Mouse (Mus musculus) neural tube, embryonic 13.5 days (tissue): ENCODE results near the gene Marc2. TPM values are rescaled to one million over a fixed set of nuclear protein-coding genes. Genes with fewer than 3 reads are reported as not detected.

Experiments used
- ATAC-seq: fragments of 200-750 bp; cut with Nextera tagmentation; 2 replicates; pipeline ENCODE4 v1.8.0; 2017; ENCODE audit warnings: low read depth, mild to moderate bottlenecking, moderate TSS enrichment, moderate library complexity
- H3K27ac ChIP-seq: fragments of 300-500 bp; sonication (generic); replicated peaks from 2 replicates; pipeline ENCODE4 v1.5.1; 2015; ENCODE audit warnings: moderate library complexity, mild to moderate bottlenecking, inconsistent platforms
- H3K27me3 ChIP-seq: fragments of 300-500 bp; sonication (generic); 2 replicates; pipeline ENCODE4 v1.6.1; 2015; ENCODE audit warnings: mild to moderate bottlenecking, inconsistent platforms
- H3K36me3 ChIP-seq: fragments of 300-500 bp; sonication (generic); 2 replicates; pipeline ENCODE4 v1.6.1; 2015; ENCODE audit warnings: mild to moderate bottlenecking, inconsistent platforms
- H3K4me1 ChIP-seq: fragments of 300-500 bp; sonication (generic); replicated peaks from 2 replicates; pipeline ENCODE4 v1.6.1; 2015; ENCODE audit warnings: inconsistent platforms
- H3K4me2 ChIP-seq: fragments of 300-500 bp; sonication (generic); 2 replicates; pipeline ENCODE4 v1.6.1; 2015; ENCODE audit warnings: inconsistent platforms, mild to moderate bottlenecking, moderate library complexity
- H3K4me3 ChIP-seq: fragments of 300-500 bp; sonication (generic); 2 replicates; pipeline ENCODE4 v1.5.1; 2015; ENCODE audit warnings: mild to moderate bottlenecking, inconsistent platforms
- H3K9ac ChIP-seq: fragments of 300-500 bp; sonication (generic); 2 replicates; pipeline ENCODE4 v1.6.1; 2015; ENCODE audit warnings: moderate library complexity, mild to moderate bottlenecking, inconsistent platforms
- H3K9me3 ChIP-seq: fragments of 300-500 bp; sonication (generic); 2 replicates; pipeline ENCODE4 v1.6.1; 2016; ENCODE audit warnings: inconsistent platforms
- WGBS: fragments of 180-500 bp; shearing (Covaris S2); methylation state at CpG from one replicate; pipeline ENCODE4 v1.1.7; 2015; 5-methylcytosine and 5-hydroxymethylcytosine counted together
- polyA plus RNA-seq: library from polyadenylated mRNA; unstranded; fragments of >200 nt; fragmentation: Nextera tagmentation; extraction: Ambion mirVana; gene quantifications from 2 replicates; pipeline ENCODE4 v1.2.1, GENCODE M21; 2015

The Marc2 gene
- polyA plus RNA-seq, 1 experiment from 2014 or later: 116 TPM

- 23% methylated on average over 11 of the region's 11 CpGs for WGBS
- Histone ChIP-seq H3K4me2 (peak overlapping the region; percentile 43), H3K36me3 (peaks cover 9% of the 10 kb centered on the region), H3K4me1 (peaks cover 39% of the 10 kb centered on the region), H3K27ac (no peak overlapping the region), H3K4me3 (no peak overlapping the region), H3K9ac (no peak overlapping the region; the same call in 1 of the 2 replicates), H3K9me3 (no peaks in the 10 kb centered on the region), H3K27me3 (no peaks in the 10 kb centered on the region)
- peak; percentile 28; the same call in 1 of the 2 replicates for ATAC-seq
Observed at GRCm38 (mm10) chr1:184825093-184825492, 21.2 kb downstream of the Marc2 start.

GRCm38 (mm10) chr1:184824439-184824851 lies 21.8 kb downstream of the Marc2 start:
- no peak overlapping the region for H3K4me3 ChIP-seq
- no peaks in the 10 kb centered on the region for H3K27me3 ChIP-seq
- H3K4me2 ChIP-seq: peak overlapping the region; percentile 43
- 5% methylated on average over 12 of the region's 12 CpGs for WGBS
- peaks cover 39% of the 10 kb centered on the region for H3K4me1 ChIP-seq
- H3K9ac ChIP-seq: peak overlapping the region; percentile 8; the same call in 1 of the 2 replicates
- H3K36me3 ChIP-seq: peaks cover 12% of the 10 kb centered on the region; the same call in 1 of the 2 replicates
- H3K27ac ChIP-seq: 0 out of 2 replicates have a peak overlapping the region, but pooled peaks have one; percentile 9
- ATAC-seq: peak; percentile 75
- H3K9me3 ChIP-seq: no peaks in the 10 kb centered on the region

GRCm38 (mm10) chr1:184822678-184823077 lies 23.6 kb downstream of the Marc2 start:
- H3K27ac ChIP-seq: 0 out of 2 replicates have a peak overlapping the region, but pooled peaks have one; percentile 28
- peaks cover 29% of the 10 kb centered on the region for H3K36me3 ChIP-seq
- peak overlapping the region; percentile 7; the same call in 1 of the 2 replicates for H3K4me3 ChIP-seq
- H3K9me3 ChIP-seq: no peaks in the 10 kb centered on the region
- 15% methylated on average over 11 of the region's 11 CpGs for WGBS
- ATAC-seq: peak; percentile 51; the same call in 1 of the 2 replicates
- H3K27me3 ChIP-seq: no peaks in the 10 kb centered on the region
- H3K4me2 ChIP-seq: peak overlapping the region; percentile 44
- no peak overlapping the region for H3K9ac ChIP-seq
- H3K4me1 ChIP-seq: peaks cover 39% of the 10 kb centered on the region

- WGBS: 83% methylated on average over 6 of the region's 6 CpGs
- ATAC-seq: no peak
- no peak overlapping the region for H3K9ac ChIP-seq
- H3K36me3 ChIP-seq: peaks cover 48% of the 10 kb centered on the region
- H3K27me3 ChIP-seq: no peaks in the 10 kb centered on the region
- H3K4me3 ChIP-seq: no peak overlapping the region
- no peaks in the 10 kb centered on the region for H3K9me3 ChIP-seq
- no peak overlapping the region for H3K27ac ChIP-seq
- H3K4me1 ChIP-seq: peaks cover 7% of the 10 kb centered on the region; the same call in 1 of the 2 replicates
- no peak overlapping the region for H3K4me2 ChIP-seq
Observed at GRCm38 (mm10) chr1:184817768-184818167, 28.5 kb downstream of the Marc2 start.

DNA sequence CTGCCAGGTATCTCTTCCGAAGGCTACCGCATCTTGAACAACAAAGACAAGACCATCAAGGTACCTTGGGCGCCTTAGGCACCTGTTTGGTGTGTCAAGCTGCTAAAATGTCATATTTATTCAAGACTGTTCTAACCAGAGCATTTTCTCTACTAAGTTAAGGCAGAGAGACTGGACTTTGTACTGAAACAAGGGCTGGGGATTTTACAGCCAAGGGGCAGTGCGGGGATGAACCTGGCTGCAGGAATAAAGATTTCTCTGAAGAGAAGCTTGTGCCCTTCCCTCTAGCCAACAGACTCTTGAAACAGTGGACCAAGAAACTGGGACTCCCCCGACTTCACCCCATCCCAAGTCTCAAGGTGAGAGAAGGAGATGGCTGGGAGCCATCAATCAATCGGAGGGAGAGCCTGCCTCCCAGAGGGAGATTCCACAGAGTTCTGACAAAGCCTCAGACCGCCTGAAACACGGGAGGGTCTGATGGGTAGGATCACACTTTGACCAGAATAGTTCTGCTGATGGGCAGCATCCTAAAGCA lies 34.5 kb downstream of the Marc2 start:
- no peak for ATAC-seq
- H3K4me2 ChIP-seq: no peak overlapping the region
- 74% methylated on average over 8 of the region's 8 CpGs for WGBS
- peaks cover 31% of the 10 kb centered on the region for H3K27me3 ChIP-seq
- H3K9ac ChIP-seq: no peak overlapping the region
- H3K4me1 ChIP-seq: peaks cover 10% of the 10 kb centered on the region
- no peak overlapping the region for H3K27ac ChIP-seq
- H3K4me3 ChIP-seq: no peak overlapping the region
- peaks cover 15% of the 10 kb centered on the region for H3K36me3 ChIP-seq
- H3K9me3 ChIP-seq: no peaks in the 10 kb centered on the region

GRCm38 (mm10) chr1:184810780-184811575 lies 35.3 kb downstream of the Marc2 start, which contains the start of gene Marc1:
Gene Marc1 (minus strand): TSS chr1:184811313.
- peak within 1 kb of the TSS; percentile 67 for H3K4me2 ChIP-seq
- H3K27ac ChIP-seq: no peak within 1 kb of the TSS
- no peaks in the 10 kb centered on the region for H3K9me3 ChIP-seq
- peak within 1 kb of the TSS; percentile 61 for H3K9ac ChIP-seq
- peaks cover 10% of the 10 kb centered on the region for H3K4me1 ChIP-seq
- H3K36me3 ChIP-seq: peaks cover 11% of the 10 kb centered on the region; the same call in 1 of the 2 replicates
- peak; percentile 36; the same call in 1 of the 2 replicates for ATAC-seq
- peaks cover 31% of the 10 kb centered on the region for H3K27me3 ChIP-seq
- peak within 1 kb of the TSS; percentile 35 for H3K4me3 ChIP-seq
- 9% methylated on average over 52 of the region's 52 CpGs for WGBS

DNA sequence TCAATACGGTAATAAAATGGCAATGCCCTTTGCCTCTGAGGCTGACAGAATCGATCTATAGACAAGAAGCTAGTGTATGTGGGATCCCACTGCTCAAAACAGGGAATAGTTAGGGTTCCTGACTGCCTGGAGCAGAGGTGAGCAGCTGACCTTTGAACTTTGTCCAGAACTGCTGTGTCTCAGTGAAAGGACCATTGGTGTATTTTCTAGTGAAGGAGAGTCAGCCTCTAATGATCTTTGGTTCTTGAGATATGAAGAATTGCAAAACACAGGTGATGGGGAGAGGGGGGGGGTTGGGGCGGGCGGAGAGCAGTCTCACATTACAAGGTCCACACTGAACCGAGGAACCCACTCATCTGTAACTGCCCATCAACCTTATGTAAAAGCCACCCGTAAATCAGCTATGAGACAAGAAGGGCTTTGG lies 36.7 kb downstream of the Marc2 start:
- Histone ChIP-seq H3K4me1 (peaks cover 10% of the 10 kb centered on the region), H3K36me3 (peaks cover 7% of the 10 kb centered on the region; the same call in 1 of the 2 replicates), H3K27me3 (peaks cover 31% of the 10 kb centered on the region), H3K9ac (no peak overlapping the region), H3K9me3 (no peaks in the 10 kb centered on the region), H3K4me3 (no peak overlapping the region), H3K4me2 (no peak overlapping the region), H3K27ac (no peak overlapping the region)
- WGBS: 70% methylated on average over 6 of the region's 6 CpGs
- ATAC-seq: no peak

GRCm38 (mm10) chr1:184808418-184809012 lies 37.7 kb downstream of the Marc2 start:
- Histone ChIP-seq H3K9me3 (no peaks in the 10 kb centered on the region), H3K36me3 (peaks cover 7% of the 10 kb centered on the region; the same call in 1 of the 2 replicates), H3K4me1 (peaks cover 10% of the 10 kb centered on the region), H3K9ac (no peak overlapping the region), H3K4me2 (no peak overlapping the region), H3K27ac (no peak overlapping the region), H3K27me3 (peaks cover 31% of the 10 kb centered on the region), H3K4me3 (no peak overlapping the region)
- 90% methylated on average over 17 of the region's 17 CpGs for WGBS
- no peak for ATAC-seq

DNA sequence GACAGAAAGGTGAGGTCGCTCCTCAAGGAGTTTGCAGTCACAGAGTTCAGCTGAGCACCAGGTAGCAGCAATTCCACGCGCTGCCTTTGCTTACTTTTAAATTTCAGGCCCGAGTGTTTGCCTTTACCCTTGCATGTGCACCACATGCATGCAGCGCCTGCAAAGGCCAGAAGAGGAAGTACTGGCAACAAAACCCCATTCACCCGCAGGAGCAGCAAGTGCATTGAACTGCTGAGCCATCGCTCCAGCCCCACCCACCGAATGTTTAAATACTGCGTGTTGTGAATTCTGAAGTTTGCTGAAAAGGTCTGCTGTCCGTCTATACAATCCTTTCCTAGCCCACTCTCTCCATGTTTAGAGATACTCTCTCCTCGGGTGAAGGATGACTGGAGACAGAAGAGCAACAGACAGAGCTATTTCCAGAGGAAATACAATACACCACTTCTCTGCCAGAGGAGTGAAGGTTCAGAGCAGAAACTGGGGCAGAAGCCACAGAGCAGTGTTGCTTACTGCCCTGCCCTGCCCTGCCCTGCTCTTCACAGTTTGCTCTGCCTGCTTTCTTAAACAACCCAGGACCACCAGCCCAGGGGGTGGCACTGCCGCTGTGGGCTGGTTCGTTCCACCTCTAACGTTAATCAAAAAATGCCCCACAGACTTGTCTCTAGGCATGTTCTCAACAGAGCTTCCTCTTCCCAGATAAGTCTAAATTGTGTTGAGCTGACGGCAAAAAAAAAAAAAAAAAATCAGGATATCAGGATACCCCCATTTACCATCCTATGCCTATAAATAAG lies 38.4 kb downstream of the Marc2 start:
- no peaks in the 10 kb centered on the region for H3K9me3 ChIP-seq
- H3K4me3 ChIP-seq: no peak overlapping the region
- 0 out of 2 replicates have a peak, but pooled peaks cover 4% of the 10 kb centered on the region for H3K36me3 ChIP-seq
- no peak overlapping the region for H3K9ac ChIP-seq
- H3K27ac ChIP-seq: no peak overlapping the region
- 69% methylated on average over 15 of the region's 15 CpGs for WGBS
- no peak overlapping the region for H3K4me2 ChIP-seq
- no peak for ATAC-seq
- peaks cover 10% of the 10 kb centered on the region for H3K4me1 ChIP-seq
- peaks cover 31% of the 10 kb centered on the region for H3K27me3 ChIP-seq

- Histone ChIP-seq H3K4me1 (peaks cover 10% of the 10 kb centered on the region), H3K27ac (no peak overlapping the region)
- WGBS: 81% methylated on average over 7 of the region's 7 CpGs
Observed at GRCm38 (mm10) chr1:184807123-184807522, 39.1 kb downstream of the Marc2 start.

GRCm38 (mm10) chr1:184805749-184806148 lies 40.5 kb downstream of the Marc2 start:
- no peak overlapping the region for H3K4me3 ChIP-seq
- ATAC-seq: no peak

More at GRCm38 (mm10) chr1:184807123-184807522, 39.1 kb downstream of the Marc2 start:
- H3K9ac ChIP-seq: no peak overlapping the region
- no peak for ATAC-seq
- H3K27me3 ChIP-seq: peaks cover 31% of the 10 kb centered on the region
- no peaks in the 10 kb centered on the region for H3K9me3 ChIP-seq
- no peak overlapping the region for H3K4me3 ChIP-seq
- H3K36me3 ChIP-seq: no peaks in the 10 kb centered on the region
- no peak overlapping the region for H3K4me2 ChIP-seq

More at GRCm38 (mm10) chr1:184805749-184806148, 40.5 kb downstream of the Marc2 start:
- Histone ChIP-seq H3K27ac (no peak overlapping the region), H3K4me2 (no peak overlapping the region), H3K27me3 (peaks cover 18% of the 10 kb centered on the region), H3K4me1 (peaks cover 5% of the 10 kb centered on the region), H3K9me3 (peaks cover 5% of the 10 kb centered on the region; the same call in 1 of the 2 replicates), H3K9ac (no peak overlapping the region), H3K36me3 (no peaks in the 10 kb centered on the region)
- WGBS: 89% methylated on average over 4 of the region's 4 CpGs
